Mouse (Mus musculus) cerebellum, postnatal 4 days (tissue): ENCODE results near the gene Pmis2.

Experiments
- DNase-seq, 2 experiments: peaks; one replicate each; pipeline ENCODE4 v3.0.0; 2022; ENCODE audit warnings: low spot score in 2 of 2, mixed read lengths in 1 of 2

The Pmis2 gene

DNA sequence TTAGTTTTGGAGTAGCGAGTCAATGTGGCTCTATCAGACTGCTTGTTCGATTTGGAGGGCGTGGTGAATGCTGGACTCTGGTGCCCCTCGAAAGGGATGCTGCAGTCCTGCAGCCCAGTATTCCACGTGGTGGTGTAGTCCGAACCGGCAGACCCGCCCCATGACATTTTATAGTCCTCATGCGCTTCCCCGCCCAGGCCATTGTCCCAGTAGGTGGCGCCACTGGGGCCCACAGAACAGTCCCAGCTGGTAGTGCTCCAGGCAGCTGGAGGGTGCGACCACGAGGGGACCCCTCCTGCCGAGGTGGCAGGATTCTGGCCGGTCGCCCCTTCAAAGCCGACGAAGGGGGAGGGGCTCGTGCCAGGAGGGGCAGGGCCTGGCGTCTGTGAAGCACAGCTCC lies 36.8 kb downstream of the Pmis2 start:
- DNase-seq = peak; percentile 46 to 72

DNA sequence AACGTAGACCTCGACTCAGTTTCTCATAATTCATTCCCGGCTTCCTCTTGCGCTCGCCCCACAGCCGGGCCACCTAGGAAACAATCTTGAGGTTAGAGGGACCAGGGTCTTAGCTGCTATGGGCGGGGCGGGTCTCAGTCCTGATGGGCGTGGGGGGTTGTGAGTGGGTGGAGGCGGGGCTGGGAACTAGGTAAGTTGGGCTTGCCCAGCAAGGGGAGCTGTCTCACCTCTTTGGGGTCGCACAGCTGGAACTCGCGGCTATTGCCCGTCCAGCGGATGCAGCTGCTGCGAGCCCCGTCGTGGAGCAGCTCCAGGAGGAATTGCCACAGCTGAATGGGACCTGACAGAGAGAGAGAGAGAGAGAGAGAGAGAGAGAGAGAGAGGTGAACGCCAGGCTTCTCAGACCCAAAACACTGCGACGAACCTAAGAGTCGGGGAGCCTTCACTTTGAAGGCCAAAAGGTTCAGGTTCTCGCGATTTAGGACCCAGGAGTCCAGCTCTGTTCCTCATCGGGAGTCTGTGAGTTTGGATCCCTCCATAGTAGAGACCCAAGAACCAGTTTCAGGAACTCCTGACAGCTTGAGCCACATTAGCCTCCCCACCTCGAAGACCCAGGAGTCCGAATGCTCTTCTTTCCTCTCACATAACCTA lies 37.5 kb downstream of the Pmis2 start:
- DNase-seq = no peak

DNA sequence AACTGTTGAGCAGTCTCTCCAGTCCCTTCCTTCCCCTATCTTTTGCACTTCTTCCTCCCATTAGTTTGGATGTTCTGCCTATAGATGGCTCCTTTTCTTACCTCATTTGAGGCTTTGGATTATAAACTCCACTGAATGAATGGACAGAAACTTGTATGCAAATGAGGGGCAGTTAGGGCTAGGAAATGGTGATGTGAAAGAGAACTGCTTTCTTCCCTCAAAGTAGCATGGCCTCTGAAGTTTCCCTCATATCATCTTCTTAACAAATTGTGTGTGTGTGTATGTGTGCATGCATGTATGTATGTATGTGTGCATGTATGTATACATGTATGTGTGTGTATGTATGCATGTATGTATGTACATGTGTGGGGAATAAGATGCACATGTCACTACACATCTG lies 42.4 kb downstream of the Pmis2 start:
- no peak for DNase-seq

DNA sequence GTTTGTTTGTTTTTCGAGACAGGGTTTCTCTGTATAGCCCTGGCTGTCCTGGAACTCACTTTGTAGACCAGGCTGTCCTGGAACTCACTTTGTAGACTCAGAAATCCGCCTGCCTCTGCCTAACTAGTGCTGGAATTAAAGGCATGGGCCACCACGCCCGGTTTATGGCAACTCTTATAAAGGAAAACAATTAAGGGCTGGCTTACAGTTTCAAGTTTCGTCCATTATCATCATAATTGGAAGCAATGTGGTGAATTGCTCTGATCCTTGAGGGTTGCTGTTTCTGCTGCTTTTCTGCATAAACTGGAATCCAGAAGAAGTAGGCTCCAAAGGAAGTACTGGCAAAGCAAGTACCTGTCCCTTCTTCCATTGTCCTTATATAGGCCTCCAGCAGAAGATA lies 44.8 kb downstream of the Pmis2 start:
- DNase-seq = no peak

DNA sequence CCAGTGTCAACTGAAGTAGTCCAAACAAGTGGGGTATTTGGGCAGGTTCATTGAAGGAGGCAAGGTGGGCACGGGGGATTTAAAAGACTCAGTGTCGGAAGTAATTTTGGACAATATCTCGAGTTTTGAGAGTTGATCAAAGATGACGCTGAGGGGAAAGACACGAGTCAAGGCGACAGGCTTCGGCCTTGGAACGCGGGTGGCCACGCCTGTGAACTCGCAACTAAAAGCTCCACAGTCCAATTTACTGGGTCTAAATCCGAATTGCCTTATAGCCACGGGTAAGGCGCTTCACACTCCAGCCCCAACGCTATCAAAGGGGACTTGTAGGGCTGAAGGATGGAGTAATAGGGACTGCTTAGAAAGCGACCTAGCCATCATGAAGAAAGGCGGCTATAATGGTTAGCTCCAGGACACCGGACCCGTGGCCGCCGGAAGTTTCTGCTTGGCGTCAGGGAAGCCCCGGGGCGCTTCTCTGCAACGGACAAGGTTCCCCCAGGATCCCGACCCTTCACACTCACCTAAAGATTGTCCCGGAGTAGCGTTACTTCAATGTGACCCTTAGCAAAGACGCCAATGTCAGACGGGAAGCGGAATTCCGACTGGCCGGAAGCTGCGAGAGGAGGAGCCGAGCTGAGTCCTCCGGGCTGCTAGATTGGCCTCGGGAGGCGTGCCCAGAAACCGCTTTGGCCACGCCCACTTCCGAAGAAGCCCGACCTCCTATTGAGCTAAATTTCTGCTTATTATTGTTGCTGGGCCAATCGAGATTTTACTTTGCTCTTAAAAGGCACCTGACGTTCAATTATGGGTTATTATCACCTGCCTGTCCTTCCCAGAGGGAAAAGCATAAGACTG lies 45.6 kb downstream of the Pmis2 start, which contains the start of gene Cox6b1:
Gene Cox6b1 (minus strand): TSS at position 622 of the 855 bp plus-strand sequence.
- peak; percentile 51 to 75 for DNase-seq
